Mouse (Mus musculus): ENCODE results near the gene Gm45808.
"Not testable (repeated sequence)": the region's sequence is repeated elsewhere in the genome, so short reads cannot be mapped to it uniquely, and the experiment has no call there.

Gm45808 gene

DNA sequence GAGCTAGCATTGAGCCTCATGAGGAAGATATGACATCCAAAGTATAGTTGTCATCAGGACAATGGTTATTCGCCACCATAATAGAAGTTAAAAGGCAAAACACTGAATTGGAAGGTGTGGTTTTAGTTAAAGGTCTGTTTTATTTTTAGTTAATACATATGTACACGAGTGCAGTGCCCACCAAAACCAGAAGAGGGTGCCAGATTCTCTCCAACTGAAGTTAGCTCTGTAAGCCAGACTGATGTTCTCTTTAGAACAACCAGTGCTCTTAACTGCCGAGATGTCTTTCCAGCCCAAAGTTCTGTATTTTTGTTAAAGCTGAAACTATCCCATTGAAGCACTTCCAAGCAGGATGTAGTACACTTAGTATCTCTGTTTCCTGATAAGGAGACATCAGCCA is 15.7 kb downstream of the Gm45808 start:
- in situ Hi-C loops (cut with MboI, MseI): no loop called here

DNA sequence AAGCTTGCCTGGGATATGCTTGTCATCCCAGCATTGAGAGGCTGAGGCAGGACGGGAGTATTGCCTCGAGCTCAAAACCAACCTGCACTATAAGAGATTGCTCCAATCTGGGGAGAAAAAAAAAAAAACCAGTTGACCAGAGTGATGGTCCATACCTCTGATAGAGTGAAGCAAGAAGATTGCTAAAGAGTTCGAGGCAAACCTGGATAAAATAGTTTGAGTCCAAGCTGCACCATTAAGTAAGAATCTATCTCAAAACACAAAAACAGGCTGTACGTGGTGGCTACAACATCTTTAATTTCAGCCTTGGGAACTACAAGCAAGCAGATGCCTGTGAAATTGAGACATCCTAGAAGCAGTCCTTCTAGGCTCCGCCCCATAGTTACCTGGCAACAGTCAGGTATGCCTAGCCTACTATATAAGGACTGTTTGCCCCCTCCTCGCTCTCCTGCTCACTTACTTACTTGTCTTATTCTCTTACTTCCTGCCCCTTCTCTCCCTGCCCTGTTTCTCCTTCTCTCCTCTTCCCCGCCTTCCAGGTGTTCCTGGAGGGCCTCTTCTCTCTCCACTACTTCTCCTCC is 19.4 kb downstream of the Gm45808 start:
- in situ Hi-C loops (cut with MboI, MseI): no loop called here

DNA sequence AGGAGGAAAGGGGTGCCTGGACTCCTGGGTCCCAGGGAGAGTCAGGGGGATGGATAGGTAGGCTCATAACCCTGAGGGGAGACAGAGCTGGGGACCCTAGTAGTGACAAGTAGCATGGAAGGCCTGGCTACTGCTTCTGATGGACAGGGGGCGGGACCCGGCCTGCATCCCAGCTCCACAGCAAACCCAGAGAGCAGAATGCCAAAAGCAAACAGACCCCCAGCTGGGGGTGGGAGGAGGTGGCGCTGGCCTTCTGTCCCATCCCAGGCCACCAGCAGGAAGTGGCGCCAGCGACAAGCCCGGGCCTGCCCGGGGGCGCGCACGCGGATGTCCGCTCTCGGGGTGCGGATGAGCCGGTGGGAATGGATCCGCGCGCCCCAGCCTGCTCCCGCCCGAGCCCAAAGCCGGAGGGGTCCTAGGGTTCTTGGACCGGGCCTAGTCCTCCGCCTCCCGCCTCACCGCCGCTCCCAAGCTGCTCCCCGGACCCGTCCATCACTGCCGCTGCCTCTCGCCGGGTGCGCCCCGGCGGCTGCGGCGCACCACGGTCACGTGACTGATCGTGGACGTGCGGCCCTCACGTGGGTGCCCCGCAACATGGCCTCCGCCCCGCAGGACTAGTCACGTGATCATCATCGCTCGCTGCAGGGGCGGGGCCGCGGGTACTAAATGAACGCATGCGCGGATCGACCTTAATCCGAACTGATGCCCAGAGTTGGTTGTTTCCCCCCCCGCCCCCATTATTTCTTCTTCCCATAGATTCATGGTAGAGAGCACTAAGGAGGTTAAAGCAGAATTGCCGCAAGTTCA is 20.1 kb downstream of the Gm45808 start, which contains the start of gene Bax:
TSS of gene Bax (minus strand) at position 616 of the 807 bp plus-strand sequence.
- in situ Hi-C loops (cut with MboI, MseI): no loop called here

DNA sequence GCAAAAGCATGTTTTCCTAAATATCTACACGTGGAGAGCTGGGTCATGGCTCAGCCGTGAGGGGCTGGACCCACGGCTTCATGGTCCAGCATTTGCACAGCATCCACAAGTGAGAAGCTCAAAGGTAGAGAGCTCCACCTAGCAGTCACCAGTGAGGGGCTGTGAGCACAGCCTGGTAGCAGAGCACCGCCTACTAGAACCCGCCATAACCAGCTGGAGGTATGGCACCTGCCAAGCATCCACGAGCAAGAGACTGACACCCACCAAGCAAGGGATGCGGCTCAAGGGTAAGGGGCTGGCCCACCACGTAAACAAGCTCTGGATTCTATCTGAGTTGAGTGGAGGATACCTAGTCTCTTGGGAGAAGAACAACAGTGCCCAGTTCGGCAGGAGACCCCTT is 21.1 kb downstream of the Gm45808 start:
- in situ Hi-C loops (cut with MboI, MseI): no loop called here

DNA sequence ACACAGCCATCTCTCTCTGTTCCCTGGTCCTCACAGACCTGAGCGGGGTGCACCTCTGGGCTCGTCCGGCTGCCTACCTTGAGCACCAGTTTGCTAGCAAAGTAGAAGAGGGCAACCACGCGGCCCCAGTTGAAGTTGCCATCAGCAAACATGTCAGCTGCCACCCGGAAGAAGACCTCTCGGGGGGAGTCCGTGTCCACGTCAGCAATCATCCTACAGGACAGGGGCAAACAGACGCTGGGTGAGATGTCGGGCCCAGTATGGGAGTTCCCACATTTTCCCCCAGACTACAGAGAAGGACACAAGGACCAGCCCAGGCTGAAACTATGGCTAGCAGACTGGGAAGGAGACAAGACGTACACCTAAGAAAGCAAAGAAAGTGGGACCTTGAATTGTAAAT is 21.5 kb downstream of the Gm45808 start:
- in situ Hi-C loops (cut with MboI, MseI): no loop called here

DNA sequence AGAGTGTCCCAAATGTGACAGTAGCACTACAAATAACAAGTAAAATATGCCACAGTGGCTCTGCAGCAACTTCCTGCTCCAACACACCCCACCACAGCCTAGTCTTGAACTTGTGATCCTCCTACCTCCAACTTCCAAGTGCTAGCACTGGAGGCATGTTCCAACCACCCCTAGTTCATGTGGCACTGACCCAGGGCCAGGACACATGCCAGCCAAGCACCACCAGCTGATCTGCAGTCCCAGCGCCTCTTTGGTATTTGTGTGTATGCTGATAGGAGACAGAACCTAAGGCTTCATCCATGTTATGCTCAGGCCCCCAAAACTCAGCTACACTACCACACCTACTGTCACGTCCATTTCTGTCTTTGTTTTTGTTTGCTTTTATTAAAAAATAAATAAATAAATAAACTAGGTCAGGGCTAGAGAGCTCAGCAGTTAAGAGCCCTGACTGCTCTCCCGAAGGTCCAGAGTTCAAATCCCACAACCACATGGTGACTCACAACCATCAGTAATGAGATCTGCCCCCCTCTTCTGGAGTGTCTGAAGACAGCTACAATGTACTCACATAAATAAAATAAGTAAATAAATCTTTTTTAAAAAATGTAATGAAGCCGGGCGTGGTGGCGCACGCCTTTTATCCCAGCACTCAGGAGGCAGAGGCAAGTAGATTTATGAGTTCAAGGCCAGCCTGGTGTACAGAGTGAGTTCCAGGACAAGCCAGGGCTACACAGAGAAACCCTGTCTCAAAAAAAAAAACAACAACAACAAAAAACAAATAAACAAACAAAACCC is 22.4 kb downstream of the Gm45808 start:
- in situ Hi-C loops (cut with MboI, MseI): no loop called here

DNA sequence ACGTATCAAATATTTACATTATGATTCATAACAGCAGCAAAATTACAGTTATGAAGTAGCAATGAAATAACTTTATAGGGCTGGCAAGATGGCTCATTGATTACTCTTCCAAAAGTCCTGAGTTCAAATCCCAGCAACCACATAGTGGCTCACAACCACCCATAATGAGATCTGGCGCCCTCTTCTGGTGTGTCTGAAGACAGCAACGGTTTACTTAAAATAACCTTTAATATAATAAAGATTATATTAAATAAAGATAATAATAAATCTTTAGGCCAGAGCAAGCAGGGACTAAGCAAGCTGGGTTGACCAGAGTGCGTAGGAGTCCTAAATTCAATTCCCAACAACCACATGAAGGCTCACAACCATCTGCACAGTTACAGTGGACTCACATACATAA is 23.7 kb downstream of the Gm45808 start:
- in situ Hi-C loops (cut with MboI, MseI): not testable (repeated sequence)

DNA sequence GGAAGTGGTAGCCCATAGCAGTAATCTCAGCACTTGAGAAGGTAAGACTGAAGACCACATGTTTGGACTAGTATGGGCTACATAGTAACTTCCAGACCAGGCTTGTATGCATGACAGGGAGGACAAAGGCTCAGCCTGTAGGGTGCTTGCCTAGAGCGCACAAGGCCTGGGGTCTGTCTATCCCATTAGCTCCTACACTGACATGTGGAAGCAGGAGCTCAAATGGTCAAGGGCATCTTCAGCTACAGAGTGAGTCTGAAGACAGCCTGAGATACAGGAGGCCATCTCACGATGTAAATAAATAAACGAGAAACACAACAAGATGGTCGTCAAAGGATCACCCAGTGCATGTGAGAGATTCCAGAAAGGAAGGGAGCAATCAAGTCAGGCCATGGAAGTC is 24.3 kb downstream of the Gm45808 start:
- in situ Hi-C loops (cut with MboI, MseI): no loop called here

DNA sequence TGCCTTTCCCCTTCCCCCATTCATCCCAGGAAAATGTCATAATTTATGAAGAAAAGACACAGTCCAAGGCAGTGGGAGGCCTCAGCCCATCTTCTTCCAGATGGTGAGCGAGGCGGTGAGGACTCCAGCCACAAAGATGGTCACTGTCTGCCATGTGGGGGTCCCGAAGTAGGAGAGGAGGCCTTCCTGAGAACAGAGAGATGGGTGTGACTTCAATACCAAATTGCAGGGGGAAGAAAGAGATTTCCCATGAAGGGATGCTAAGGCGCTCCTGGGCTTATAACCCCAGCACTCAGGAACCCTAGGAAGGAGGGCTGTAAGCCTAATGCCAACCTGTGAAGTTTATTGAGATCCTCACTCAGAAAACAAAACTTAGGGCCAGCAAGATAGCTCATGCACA is 24.8 kb downstream of the Gm45808 start:
- in situ Hi-C loops (cut with MboI, MseI): no loop called here

DNA sequence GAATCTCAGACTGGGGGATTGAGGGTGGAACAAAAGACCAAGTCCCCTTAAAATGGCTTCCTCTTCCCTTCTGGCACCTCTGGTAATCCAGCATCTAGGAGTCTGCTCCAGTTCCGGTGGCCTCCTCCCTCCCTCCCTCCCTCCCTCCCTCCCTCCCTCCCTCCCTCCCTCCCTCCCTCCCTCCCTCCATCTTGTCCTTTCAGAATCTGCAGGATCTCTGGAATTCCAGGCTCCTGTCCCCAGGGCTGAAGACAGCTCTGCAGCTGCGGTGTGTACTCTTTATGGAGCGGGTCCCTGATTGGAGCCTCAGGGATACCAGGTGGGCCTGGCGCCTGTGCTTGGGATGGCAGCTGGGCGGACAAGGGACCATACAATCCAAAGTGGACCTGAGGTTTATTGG is 25.3 kb downstream of the Gm45808 start:
- in situ Hi-C loops (cut with MboI, MseI): no loop called here

DNA sequence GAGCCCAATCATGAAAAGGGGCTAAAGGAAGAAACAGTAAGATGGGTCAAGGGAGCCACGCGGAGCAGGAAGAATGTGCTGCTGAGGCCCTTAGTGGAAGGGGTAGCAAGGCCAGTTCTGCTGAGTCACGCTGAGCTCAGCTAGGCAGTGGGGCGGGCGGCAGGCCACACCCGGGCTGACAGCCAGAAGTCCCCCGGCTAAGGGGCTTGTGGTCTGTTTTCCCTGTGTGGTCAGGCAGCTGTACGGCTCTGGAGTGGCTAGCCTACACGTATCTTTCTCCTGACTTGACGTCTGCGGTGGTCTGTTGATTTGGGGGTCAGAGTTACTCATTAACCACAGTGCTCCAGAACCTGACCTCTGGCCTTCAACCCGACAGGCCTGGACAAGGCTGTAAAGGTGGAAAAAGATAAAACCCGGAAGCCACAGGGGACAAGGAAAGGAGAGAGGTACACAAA is 25.7 kb downstream of the Gm45808 start:
- in situ Hi-C loops (cut with MboI, MseI): no loop called here

DNA sequence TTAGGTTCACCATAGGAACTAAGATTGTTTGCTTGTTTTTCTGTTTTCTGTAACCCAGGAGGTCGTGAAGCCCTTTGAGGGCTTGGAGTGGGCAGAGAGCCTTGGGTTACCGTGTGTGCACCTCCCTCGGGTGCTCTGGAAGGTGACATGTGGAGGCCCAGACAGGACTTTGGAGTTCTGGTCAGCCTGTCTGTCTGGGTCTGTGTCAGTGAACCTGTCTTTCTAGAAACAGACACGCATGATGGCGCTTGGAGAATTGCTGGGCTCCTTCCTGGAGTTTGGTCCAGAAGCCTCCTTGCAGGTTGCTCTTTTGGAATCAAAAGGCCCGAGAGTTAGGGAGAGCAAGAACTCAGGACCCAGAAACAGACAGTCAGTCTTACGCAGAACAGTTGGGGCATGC is 26.2 kb downstream of the Gm45808 start:
- in situ Hi-C loops (cut with MboI, MseI): no loop called here

DNA sequence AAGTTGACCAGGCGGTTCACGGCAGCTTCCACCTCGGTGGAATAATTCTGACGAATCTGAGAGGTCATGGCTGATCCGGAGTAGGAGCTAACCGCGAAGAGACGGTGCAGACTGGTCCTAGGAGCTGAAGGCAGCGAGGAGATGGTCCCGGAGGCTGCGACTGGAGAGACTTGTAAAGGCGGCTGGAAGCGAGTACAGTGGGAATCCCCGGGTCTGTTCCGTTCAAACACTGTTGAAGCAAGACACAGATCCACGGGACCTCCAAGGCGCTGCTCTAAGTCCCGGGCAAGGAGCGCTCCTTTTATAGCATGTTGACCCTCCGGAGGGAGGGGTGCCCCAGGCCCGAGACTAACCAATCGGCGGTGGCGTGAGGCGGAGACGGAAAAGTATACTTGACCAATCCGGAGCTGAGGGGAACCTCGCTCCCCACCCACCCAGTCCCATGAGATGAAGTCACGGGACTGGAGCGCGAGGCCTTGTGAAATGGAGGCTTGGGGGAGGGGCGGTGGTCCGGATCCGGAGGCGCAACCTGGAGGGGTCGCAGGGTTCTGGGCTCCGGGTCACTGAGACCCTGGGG is 27.0 kb downstream of the Gm45808 start, which contains the start of gene Ftl1:
TSS of gene Ftl1 (minus strand) at position 321 of the 577 bp plus-strand sequence.
- in situ Hi-C loops (cut with MboI, MseI): not testable (repeated sequence)

DNA sequence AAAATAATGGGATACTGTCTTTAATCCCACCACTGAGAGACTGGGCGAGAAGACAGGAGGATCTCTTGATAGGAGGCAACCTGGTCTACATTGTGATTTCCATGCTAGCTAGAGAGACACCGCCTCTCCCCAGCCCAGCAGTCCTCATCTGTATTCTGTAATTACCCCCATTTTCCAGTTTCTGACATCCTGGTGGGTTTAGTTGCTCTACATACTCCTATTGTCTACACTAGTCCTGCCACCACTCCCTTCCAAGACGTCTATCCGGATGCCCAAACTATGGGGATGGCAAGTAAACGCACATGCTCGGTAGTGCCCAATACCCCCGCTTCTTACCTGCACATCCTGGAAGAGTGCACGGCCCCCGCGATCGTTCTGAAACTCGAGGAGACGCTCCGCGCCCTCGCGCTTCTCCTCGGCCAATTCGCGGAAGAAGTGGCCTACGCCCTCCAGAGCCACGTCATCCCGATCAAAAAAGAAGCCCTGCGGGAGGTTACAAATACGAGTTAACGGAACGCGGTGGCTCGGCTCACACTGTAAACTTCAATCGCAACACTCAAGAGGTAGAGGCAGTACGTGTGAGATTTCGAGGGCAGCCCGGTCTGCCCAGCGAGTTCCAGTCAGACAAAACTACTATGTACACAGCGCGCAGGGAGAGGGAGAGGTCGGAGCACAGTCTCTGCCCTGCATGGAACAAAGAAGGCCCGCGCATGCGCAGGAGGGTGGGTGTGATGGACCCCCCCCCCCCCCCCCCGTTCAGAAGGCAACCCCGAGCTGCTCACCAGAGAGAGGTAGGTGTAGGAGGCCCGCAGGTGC is 27.7 kb downstream of the Gm45808 start:
- in situ Hi-C loops (cut with MboI, MseI): no loop called here

DNA sequence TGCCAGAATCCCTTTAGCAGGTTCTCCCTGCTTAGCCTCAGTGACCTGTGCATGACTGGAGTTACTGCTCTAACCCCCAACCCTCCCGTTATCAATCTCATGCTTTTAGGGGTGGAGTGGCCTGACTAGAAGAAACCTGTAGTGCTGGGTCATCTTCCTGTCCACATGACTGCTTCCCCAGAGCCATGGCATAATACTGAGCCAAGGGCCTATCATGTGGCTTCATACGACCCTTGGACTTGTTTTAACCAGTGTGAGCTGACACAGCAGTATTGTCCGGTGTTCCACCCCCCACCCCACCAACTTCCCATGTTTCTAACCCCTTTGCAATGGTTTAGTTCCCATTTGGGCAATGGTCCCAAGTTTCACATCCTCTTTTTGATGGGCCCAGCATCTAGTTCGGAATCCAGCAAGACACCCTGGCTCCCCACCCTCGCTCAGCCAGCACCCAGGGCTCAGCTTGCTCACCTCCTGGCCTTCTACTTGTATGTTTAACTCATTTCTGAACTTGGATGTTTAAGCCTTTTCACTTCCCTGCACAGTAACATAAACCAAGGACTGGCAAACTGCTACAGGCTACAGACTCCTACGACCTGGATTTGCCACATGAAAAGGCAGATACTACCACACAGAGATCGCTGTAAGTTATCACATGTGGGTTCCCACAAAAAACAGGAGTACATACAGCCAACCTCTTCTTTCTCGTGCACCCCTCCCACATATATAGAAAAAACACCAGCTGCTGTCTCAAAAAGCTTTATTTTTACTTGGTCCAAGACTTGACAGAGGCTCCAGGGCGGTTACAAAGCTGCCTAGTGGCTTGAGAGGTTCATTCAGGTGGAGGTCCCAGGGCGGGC is 29.2 kb downstream of the Gm45808 start:
- in situ Hi-C loops (cut with MboI, MseI): no loop called here

DNA sequence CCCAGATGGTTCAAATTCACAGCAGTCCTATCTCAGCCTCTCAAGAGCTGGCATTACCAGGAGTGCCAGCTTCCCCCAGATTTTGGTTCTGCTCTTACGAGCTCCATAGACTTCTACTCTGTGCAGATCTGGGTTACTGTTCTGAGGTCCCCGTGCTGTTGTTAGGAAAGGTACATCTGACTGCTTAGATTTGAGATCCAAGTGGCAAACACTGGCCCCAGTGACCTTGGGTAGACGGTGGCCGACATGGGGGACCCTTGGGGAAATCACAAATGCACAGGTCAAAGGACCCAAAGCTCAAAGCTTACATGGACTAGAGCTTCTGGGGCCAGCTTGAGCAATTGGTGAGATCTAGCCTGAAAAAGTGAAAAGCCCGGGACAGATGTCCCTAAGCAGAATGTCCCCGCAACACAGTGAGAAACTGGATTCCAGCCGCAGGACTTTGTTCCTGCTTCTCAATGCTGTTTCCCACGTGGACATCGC is 29.8 kb downstream of the Gm45808 start:
- in situ Hi-C loops (cut with MboI, MseI): no loop called here

DNA sequence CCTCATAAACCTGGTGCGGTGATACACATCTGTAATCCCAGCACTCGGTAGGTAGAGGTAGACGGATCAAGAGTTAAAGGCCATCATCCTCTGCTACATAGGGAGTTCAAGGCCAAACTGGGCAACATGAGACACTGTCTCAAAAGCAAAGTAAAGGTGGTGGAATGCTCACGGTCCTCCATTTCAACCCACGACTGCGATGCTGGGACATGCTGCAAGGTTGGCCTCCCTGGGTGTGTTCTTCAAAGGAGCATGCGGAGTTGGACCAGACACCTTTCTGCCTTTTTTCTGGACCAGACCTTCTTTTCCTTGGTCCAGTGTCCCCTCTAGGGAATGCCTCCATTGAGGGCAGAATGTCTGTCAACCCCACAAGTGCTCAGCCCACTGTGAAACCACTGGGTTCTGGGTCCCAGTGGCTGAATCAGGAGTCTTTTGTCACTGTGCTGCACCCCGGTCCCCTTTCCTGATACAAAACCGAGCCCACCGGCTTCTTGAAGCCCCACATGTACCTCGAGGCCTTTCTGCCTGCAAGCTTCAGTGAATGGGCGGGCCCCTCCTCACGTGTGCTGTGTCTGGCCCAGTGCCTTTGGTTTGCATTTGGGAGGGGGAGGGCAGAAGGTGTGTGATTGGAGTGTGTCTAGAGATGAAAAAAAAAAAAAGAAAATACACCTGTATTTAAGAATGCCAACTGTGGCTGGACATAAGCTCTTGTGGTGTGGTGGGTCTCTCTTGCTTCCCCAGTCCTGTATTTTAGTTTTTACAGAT is 30.5 kb downstream of the Gm45808 start:
- in situ Hi-C loops (cut with MboI, MseI): no loop called here

DNA sequence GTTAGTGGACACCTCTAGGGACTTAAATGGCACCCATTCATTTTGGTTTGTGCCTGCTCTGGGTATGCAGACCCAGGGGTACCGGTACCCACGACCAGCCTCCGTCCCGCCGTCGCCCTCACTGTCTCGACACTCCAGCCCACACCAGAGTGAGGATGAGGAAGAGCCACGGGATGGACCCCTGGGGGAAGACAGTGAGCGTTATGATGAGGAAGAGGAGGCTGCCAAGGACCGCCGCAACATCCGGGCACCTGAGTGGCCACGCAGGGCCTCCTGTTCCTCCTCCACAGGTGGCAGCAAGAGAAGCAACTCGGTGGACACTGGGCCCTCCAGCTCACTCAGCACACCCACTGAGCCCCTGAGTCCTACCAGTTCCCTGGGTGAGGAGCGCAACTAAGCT is 31.6 kb downstream of the Gm45808 start:
- in situ Hi-C loops (cut with MboI, MseI): no loop called here

DNA sequence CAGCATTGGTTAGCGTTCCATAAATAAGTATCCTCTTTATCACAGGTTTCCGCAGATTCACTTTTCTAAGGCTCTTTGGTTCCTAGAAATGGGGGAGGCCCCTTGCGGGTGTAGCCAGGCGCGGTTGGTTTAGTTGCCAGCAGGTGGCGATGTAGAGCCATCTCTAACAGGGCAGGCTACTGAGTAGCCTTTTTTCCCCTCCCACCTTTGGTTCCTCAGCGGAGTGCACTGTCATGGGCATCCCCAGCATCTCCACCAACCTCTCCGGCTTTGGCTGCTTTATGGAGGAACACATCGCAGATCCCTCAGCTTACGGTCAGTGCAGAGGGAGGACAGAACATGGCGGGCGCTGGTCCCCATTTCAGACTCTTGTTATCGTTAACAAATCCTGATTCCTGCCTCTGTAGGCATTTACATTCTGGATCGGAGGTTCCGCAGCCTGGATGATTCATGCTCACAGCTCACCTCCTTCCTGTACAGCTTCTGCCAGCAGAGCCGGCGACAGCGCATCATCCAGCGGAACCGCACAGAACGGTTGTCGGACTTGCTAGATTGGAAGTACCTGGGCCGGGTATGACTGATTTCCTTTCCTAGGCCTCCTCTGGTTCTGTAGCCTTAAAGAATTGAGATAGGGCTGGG is 35.1 kb downstream of the Gm45808 start:
- in situ Hi-C loops (cut with MboI, MseI): no loop called here

Measured in T-helper 2 cell (primary cell).